Mouse (Mus musculus) lung, adult 18-20 months (tissue): ENCODE measurements around the gene Numbl.
A peak's percentile ranks its signal among the peaks of the same experiment; 100 is the strongest.

Experiments used
- DNase-seq, 2 experiments: peaks; one replicate each; pipeline ENCODE4 v3.0.0; 2022; ENCODE audit warnings: mixed read lengths in 2 of 2

The Numbl gene

GRCm38 (mm10) chr7:27326101-27326880 lies 68.1 kb downstream of the Numbl start:
- DNase-seq: peak; percentile 67 to 69

GRCm38 (mm10) chr7:27327500-27327899 lies 69.3 kb downstream of the Numbl start:
- no peak for DNase-seq

- no peak for DNase-seq
These were observed 69.9 kb downstream of the Numbl start for GRCm38 (mm10) chr7:27328161-27328560.

GRCm38 (mm10) chr7:27328648-27329047 lies 70.4 kb downstream of the Numbl start:
- peak in 1 of 2 experiments; percentile 44 for DNase-seq

- DNase-seq: peak; percentile 86 to 87
These were observed 71.2 kb downstream of the Numbl start for GRCm38 (mm10) chr7:27329326-27329947.

- no peak for DNase-seq
These were observed 71.7 kb downstream of the Numbl start for GRCm38 (mm10) chr7:27329981-27330380.

- peak; percentile 98 for DNase-seq
These were observed 72.7 kb downstream of the Numbl start for GRCm38 (mm10) chr7:27330709-27331540.

GRCm38 (mm10) chr7:27331541-27331851 lies 73.3 kb downstream of the Numbl start:
- peak; percentile 63 to 67 for DNase-seq
